Mouse (Mus musculus) stomach, adult 2 months (tissue): ENCODE results near the gene Slc17a3. TPM values are rescaled to one million over a fixed set of nuclear protein-coding genes. Genes with fewer than 3 reads are reported as not detected.

Source experiments
- polyA plus RNA-seq: library from polyadenylated mRNA; depleted of rRNA; stranded (reverse); fragments of >200 nt; gene quantifications from 2 replicates; pipeline ENCODE4 v1.2.3, GENCODE M21; 2012; rRNA removed

Gene Slc17a3
- not detected in 2 replicates for polyA plus RNA-seq

DNA sequence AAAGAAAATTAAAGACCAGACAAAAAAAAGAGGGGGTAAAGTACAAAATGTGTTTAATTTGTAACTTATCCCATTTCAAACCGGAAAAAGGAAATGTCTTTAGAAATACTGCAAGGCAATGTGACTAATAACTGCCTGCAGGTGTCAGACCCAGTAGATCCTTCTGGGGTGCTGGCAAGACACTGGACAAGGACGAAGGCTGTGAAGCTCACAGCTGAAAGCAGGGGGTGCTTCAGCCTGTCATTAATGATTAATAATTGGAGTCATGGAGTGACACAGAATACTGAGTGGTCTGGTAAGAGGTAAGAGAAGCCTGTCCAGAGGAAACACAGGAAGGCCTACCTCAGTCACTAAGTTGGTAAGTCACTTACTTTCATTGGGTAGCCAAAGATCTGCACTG is at the start of gene Slc17a3:
Slc17a3 (plus strand) TSS at position 127 of the 400 bp plus-strand sequence.

DNA sequence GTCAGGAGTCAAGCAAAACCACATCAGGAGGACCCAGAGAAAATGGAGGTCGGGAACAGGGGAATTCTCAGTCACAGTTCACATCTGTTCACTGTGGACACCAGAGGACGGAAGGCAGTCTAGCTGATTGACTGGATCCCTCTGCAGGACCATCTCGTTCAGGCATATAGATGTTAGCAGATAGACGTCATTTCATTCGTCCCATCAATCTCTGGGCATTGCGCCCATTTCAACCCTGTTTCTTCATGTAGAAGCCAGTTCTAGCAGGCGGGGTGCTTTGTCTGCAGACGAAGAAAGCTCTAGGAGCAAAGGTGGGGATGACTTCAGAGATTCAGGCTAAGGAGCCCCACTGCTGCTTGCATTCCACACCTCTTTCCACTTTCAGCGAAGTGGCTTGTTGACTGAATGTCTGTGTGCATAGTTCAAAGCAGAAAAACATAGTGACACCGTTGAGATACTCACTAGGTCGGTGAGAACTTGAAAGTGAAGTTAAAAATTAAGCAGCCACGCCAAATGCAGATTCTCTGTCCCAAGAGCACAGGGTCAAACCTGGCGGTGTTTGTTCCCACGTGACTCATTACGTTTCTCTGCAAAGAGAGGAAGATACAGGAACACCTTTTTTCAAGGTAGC is 32.7 kb upstream of the Slc17a3 start, which contains the start of gene Slc17a2:
Slc17a2 (plus strand) TSS at position 572 of the 631 bp plus-strand sequence.

DNA sequence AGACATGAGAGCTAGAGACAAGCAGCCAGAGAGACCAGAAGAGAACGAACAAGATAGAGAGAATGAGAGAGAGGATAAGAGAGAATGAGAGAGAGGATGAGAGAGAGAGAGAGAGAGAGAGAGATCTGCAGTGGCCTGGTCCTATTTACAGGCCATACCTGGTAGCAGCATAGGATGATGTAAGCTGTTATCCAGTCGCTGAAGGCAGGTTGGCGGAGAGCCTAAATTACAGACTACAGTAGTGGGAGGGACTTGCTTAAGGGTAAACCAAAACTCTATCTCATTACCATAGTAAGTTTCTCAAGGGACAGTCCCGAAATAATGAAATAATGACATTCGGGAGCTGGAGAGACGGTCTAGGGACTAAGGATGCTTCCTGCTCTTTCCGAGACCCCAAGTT is 28.2 kb downstream of the Slc17a3 start, which contains the start of gene Slc17a1:
Slc17a1 (plus strand) TSS at position 346 of the 400 bp plus-strand sequence.

Other genes starting within 250 kb of the Slc17a3 start
- 1.1 TPM in 2 replicates for gene Hist1h2be, start 218.3 kb upstream of the Slc17a3 start, polyA plus RNA-seq
- gene Hist1h1e, start 216.9 kb upstream of the Slc17a3 start, polyA plus RNA-seq: 0.74 and 1.3 TPM in 2 replicates
- gene Hist1h2ac, start 155.5 kb upstream of the Slc17a3 start, polyA plus RNA-seq: 0.47 and 0.76 TPM in 2 replicates
- 117 and 165 TPM in 2 replicates for gene Hist1h2bc, start 155.2 kb upstream of the Slc17a3 start, polyA plus RNA-seq
- gene Hist1h1t, start 143.6 kb upstream of the Slc17a3 start, polyA plus RNA-seq: not detected in 2 replicates
- gene Hist1h4c, start 141.0 kb upstream of the Slc17a3 start, polyA plus RNA-seq: 2.2 and 4.1 TPM in 2 replicates
- gene Hfe, start 128.6 kb upstream of the Slc17a3 start, polyA plus RNA-seq: 3.3 and 4.5 TPM in 2 replicates
- gene Hist1h1c, start 100.6 kb upstream of the Slc17a3 start, polyA plus RNA-seq: 24.5 and 35.7 TPM in 2 replicates
- gene Hist1h3c, start 93.8 kb upstream of the Slc17a3 start, polyA plus RNA-seq: 7.1 and 11.9 TPM in 2 replicates
- 3.8 and 4.6 TPM in 2 replicates for gene Hist1h2bb, start 92.7 kb upstream of the Slc17a3 start, polyA plus RNA-seq
- 5.1 and 8.7 TPM in 2 replicates for gene Hist1h2ab, start 88.3 kb upstream of the Slc17a3 start, polyA plus RNA-seq
- 10.6 and 14.9 TPM in 2 replicates for gene Hist1h3b, start 87.2 kb upstream of the Slc17a3 start, polyA plus RNA-seq
- 5.1 TPM in 1 of 2 replicates, not detected in the other for gene Hist1h4b, start 82.4 kb upstream of the Slc17a3 start, polyA plus RNA-seq
- 1.1 and 3.0 TPM in 2 replicates for gene Hist1h4a, start 78.2 kb upstream of the Slc17a3 start, polyA plus RNA-seq
- gene Hist1h3a, start 77.0 kb upstream of the Slc17a3 start, polyA plus RNA-seq: 10.0 and 13.1 TPM in 2 replicates
- gene Hist1h1a, start 75.8 kb upstream of the Slc17a3 start, polyA plus RNA-seq: 0.09 and 0.20 TPM in 2 replicates
- gene Trim38, start 69.5 kb upstream of the Slc17a3 start, polyA plus RNA-seq: not detected in 2 replicates
- not detected in 2 replicates for gene Slc17a2, start 32.4 kb upstream of the Slc17a3 start, polyA plus RNA-seq
- gene Slc17a1, start 28.3 kb downstream of the Slc17a3 start, polyA plus RNA-seq: 0.04 TPM in 1 of 2 replicates, not detected in the other
- gene Slc17a4, start 75.6 kb downstream of the Slc17a3 start, polyA plus RNA-seq: 0.05 and 0.06 TPM in 2 replicates
- gene Hist1h2ba, start 94.7 kb downstream of the Slc17a3 start, polyA plus RNA-seq: not detected in 2 replicates
- gene Hist1h2aa, start 95.0 kb downstream of the Slc17a3 start, polyA plus RNA-seq: not detected in 2 replicates
- gene Scgn, start 151.8 kb downstream of the Slc17a3 start, polyA plus RNA-seq: 0.76 and 1.1 TPM in 2 replicates